Mouse (Mus musculus): ENCODE results near the gene Stau1.

Stau1 gene

DNA sequence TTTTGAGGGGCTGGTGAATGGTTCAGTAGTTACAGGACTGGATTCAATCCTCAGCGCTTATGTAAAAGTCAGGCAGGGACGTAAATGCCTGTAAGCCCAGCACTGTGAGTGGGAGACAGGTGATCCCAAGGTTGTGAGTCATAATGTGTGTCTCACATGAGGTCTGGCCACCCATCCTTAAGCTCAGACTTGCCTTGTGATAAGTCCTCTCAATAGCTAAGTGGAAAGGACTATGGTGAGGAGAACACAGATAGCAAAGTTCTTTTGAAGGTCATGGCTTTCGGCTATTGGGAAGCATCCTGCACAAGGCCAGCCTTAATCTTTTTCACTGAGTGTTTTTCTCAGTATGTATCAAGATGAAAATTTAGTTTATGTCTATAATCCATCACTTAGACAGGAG lies 86.4 kb downstream of the Stau1 start:
- DNase-seq, result no peak

DNA sequence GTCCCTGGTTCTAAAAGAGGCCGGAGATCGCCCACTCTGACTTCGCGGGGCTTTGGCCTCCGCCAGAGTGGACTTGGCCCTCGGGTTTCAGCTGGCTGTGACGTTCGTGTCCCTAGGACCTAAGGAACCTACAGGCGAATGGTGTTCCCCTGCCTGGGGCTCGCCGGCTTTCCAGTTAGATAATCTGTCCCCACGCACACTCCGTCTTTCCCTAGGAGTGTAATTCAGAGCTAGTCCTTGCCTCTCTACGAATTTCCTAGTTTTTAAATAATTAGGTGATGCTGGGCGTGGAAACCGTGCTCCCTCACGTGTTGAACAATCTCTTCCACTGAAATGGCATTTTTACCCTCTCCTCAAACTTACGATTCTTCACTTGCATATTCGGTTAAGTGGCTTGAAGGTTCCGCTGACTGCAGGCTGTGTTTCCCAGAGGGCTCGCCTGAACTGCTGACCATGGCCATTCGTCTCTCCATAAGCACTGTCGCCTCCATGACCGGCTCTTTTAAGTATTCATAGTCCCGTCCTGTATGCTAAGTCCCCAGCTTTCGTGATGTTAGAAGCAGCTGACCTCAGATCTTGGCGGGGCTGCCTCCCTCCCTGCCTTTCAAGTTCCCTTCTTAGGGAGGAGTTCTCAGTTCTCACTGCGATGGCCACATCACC lies 89.4 kb downstream of the Stau1 start:
- DNase-seq, result peak in 1 of 2 experiments; percentile 20

DNA sequence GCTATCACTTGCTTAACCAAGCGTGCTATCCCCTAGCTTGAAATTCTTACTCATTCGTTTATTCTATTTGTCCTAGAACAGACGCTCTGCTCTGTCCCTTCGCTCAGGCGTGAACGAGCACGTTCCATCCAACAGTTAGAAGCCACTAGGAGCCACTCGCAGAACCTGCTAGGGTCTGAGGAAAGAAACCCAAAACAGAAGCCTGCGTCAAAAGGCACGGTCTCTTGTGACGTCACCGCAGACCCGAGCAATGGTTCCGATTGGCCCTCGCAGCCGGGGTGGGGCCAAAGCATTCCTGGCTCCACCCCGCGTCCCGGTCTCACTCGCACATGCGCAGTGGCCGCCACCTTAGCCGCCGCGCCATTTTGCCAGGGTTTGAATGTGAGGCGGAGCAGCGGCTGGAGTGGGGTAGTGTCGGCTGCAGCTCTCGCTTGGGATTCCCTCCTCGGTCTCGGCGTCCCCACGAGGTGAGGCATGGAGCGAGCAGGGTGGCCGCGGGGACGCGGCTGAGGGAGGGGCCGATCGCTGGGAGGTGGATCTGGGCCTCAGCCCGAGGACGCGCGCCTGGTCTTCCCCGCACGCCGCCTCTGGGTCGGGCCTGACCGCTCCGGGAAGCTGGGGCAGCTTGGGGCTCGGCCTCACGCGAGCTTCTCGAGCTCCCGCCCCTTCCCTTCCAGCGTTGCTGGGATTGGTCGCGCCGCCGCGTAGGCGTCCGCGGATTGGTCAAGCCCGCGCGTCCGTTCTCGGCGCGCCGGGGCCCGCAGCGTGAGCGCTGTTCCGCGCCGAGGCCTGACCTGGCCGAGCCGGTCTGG lies 90.2 kb downstream of the Stau1 start, which contains the start of gene Cse1l:
TSS of gene Cse1l (plus strand) at position 330 of the 812 bp plus-strand sequence.
- DNase-seq, result peak; percentile 95 to 96

DNA sequence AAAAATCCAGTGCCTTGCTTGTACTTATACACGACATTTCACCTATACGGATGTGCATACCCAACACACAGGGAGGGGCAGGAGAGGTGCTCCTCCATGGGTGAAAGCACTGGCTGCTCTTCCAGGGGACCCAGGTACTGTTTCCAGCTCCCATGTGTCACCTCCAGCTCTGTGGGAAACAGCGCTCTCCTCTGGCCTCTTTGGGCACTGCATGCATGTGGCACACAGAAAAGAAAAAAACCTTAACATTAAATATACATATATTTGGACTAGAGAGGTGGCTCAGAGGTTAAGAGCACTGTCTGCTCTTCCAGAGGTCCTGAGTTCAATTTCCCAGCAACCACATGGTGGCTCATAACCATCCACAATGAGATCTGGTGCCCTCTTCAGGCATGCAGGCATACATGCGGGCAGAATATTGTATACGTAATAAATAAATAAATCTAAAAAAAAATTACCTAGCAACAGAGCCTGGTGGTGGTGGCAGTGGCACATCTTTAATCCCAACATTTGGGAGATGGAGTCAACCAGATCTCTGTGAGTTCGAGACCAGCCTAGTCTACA lies 92.3 kb downstream of the Stau1 start:
- DNase-seq, result no peak

DNA sequence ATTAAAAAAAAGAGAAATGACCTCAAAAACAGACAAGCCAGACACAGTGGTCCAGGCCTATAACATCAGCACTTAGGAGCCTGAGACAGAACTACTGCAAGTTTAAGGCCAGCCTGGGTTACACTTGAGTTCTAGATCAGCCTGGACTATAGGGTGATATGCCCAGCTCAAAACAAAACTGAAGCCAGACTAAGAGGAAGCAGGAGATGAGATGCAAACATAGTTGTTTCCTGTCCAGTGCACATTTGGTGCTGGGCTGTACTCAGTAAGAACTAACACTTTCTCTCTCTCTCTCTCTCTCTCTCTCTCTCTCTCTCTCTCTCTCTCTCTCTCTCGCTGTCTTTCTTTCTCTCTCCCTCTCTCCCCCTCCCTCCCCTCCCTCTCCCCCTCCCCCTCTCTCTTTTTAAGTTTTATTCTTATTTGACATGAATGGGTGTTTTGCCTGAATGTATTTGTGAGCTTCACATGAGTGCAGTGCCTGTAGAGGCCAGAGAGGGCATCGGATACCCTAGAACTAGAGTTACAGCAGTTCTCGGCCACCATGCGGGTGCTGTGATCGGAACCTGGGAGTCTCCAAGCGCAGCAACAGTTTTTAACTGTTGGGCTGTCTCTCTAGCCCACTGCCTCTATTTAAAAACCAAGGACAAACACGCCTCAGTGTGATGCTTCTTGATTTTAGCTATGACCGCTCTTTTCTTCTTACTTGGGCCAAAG lies 95.2 kb downstream of the Stau1 start:
- DNase-seq, result no peak

DNA sequence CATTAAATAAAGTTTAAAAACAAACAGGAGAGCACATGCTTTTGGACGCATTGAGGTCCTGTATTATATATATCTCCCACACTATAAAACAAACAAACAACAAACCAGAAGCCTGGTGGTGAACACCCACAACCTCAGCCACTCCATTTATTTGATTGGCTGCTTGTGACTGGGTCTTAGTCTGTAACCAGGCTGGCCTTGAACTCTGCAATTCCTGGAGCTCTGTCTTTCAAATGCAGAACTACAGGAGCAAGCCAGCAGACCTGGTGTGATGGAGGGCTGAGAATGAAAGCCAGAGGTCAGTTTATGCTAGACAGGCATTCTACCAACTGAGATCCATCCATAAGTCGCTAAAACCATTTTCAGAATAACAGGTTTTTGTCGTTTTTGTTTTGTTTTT lies 96.4 kb downstream of the Stau1 start:
- DNase-seq, result no peak

DNA sequence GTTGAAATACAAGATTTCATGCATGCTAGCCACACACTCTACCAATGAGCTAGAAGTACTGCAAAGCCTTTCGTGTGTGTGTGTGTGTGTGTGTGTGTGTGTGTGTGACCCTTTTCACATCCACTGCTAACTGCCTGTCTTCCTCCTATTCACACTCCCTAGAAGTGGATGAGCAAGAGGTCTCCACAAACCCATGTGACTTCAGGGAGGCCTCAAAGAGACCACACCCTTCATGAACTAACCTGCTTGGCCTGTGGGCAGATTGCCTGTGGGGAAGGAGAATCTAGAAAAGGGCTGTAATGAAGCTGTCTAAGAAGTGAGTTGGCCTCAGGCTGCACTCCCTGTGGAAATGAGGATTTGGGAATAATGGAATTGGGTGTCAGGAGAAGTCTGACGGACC lies 96.9 kb downstream of the Stau1 start:
- DNase-seq, result no peak

Measured in lung, adult 18-20 months (tissue).